Mouse (Mus musculus): ENCODE data around the gene Magi1. TPM values are rescaled to one million over a fixed set of nuclear protein-coding genes. Genes with fewer than 3 reads are reported as not detected.
"Not testable (repeated sequence)": the region's sequence is repeated elsewhere in the genome, so short reads cannot be mapped to it uniquely, and the experiment has no call there.

Magi1 gene
- total RNA-seq, 2 experiments from 2014 or later = 47.1 to 52.9 TPM

DNA sequence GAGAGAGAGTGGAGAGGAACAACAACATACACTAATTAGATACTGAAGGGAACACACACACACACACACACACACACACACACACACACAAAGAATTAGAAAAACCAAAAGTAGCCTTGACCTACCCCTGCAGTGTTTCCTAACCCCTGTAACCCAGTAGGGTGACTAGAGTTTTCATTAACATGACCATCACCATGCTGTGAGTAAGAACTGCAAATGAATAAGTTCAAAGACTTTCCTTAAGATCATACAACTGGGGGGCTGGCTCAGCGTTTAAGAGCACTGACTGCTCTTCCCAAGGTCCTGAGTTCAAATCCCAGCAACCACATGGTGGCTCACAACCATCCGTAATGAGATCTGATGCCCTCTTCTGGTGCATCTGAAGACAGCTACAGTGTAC is 280.1 kb downstream of the Magi1 start:
- not testable (repeated sequence) for DNase-seq (ENCODE audit: low spot score in 2 of 2)

DNA sequence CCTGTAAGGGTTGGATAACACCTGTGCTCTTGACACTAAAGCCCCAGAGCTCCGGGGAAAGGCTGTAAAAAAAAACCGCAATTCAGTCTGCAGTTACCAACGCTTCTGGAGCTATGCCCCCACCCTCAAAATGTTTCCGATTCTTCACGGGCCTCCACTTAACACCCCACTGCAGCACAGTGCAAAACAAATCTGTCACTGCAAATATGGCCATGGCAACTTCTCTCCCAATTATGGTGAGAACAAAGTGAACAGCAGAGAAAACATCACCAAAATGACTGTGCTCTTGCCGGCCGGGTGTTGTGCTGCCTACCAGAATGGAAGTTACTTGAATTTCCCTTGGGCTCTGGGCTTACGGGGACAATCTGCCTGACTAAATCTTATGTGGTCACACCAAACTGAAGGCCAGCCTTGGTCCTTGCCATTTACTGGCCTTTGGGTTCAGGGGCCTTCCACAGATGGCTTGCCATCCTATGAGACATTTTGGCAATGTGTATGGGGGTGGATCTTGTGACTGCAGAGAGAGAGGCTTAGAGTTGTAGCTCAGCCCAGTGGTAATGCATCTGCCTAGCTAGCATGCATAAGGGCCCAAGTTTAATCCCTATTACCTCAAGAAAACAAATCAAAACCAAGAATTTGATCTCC is 286.8 kb downstream of the Magi1 start:
- DNase-seq (ENCODE audit: low spot score in 2 of 2) = peak; percentile 24 to 73

DNA sequence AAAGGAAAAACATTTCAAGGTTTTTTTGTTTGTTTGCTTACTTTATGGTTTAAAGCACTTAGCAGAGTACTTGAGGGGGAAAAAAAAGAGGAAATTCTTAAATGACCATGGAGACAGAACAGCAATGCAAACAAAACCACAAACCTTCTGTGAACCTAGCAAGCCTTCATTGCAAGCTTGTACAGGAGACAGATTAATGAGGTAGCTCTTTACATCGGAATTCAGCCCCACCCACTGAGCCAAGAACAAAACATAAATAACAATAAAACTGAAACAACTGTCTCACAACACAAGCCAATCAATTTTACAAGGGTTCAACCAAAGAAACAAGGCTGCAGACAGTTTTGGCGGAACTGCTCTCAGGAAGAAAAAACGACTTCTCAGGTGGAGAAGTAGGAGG is 296.2 kb downstream of the Magi1 start:
- no peak for DNase-seq (ENCODE audit: low spot score in 2 of 2)

DNA sequence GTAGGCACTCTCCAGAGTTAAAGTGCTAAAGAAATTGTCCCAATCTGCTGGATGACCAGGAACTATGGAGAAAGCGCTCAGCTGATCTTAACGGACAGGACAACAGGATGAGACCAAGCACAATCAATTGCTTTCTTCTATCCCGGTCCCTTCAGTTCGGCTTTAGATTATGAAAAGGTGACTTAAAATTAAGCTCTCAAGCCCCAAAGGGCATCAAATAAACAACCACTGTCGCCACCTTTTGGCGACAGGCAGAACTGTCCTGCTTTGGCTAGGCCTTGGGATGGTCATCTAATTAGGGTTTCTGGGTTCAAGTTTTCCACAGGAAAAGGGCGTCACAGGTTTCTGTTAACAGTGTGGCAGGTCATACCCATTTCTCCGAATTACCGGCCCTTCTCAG is 298.6 kb downstream of the Magi1 start:
- DNase-seq (ENCODE audit: low spot score in 2 of 2) = peak; percentile 23 to 38

DNA sequence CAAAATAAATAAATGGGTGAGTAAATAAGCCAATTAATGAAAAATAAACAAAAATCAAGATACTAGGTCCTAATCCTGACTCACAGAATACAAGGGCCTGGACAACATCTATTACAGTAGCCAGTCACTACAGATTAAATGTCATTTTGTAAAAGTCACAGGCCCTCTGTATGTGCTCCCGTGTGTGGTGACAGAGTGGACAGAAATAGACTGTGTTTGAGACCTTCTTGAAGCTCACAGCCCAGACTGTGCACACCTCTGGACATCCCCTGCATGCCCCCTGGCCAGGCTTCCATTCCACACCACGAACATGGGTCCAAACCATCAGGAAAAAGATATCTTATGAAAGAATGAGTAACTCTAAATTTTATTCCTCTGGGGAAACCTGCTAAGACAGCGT is 300.2 kb downstream of the Magi1 start:
- DNase-seq (ENCODE audit: low spot score in 2 of 2) = no peak

DNA sequence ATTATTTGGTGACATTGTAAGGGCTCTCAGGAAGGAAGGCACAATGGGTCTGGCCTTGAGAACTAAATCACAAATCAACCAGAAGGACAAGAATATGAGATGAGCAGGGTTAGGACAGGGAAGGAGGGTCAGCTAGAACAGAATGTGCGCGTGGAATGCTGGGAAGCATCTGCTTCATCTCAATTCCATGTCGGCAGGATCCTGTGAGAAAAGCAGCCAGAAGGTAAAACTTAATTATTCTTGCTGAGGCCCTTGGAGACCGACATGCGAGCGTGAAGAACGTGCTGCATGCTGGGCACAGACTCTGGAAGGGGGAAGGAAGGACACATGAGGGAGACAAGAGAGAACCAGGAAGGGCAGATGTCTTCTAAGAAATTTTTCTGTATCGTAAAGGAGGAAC is 302.5 kb downstream of the Magi1 start:
- DNase-seq (ENCODE audit: low spot score in 2 of 2) = no peak

DNA sequence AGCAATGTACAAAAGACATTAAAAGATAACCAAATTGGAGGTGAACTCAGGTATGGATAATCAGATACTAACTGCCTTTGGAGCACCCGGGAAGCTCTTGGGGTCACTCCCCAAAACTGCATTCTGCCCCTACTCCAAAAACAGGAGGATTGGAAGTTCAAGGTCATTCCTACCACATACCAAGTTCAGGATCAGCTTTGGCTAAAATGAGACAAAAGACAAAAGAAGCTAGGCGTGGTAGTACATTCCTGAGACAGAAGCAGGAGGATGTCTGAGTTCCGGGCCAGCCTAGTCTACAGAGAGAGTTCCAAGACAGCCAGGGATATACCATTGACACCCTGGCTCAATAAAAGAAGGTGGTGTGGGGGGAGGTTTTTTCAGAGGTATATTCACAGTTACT is 304.5 kb downstream of the Magi1 start:
- DNase-seq (ENCODE audit: low spot score in 2 of 2) = no peak

DNA sequence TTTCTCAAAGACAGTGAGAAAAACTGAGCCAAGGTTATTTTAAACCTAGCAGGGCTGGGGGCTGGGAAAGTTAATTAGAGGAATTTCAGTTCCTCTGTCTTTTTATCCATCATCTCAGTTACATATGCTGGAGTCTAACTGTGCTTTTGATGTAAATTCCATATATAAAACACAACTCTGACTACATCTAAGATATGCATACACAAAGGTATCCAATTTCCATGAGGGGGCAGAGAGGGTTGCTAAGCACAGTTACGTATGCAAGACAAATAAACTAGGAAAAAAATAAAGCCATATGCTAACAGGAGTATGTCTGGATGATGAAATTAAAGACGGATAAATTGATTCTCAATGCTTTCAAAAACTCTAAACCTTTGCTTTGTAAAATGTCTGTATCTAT is 315.0 kb downstream of the Magi1 start:
- DNase-seq (ENCODE audit: low spot score in 2 of 2) = no peak

DNA sequence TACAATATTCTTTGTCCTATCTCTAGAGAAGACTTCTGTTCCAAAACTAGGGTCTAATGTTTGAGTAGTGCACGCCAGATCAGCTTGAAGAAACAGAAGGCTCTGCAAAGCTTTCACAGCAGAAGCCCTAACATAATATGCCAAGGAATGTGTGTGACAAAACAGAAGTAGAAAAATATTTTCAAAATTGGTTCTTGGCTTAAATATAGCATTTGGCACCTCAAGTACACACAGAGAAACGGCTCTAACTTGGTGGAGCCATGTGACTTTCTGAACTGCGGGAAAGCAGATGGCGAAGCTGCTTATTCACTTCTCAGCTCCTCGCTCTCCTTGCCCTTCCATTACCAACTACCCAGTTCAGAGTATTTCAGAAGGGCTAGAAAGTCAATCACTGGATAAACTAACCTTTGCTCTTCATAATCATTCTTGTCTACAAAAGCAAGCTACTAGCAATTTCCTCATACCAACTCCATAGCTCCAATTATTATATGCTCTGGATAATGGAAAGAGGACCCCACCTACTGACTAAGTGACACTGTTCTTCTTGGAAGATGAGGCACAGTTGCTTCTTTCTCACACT is 320.9 kb downstream of the Magi1 start:
- peak in 1 of 2 experiments; percentile 48 for DNase-seq (ENCODE audit: low spot score in 2 of 2)

DNA sequence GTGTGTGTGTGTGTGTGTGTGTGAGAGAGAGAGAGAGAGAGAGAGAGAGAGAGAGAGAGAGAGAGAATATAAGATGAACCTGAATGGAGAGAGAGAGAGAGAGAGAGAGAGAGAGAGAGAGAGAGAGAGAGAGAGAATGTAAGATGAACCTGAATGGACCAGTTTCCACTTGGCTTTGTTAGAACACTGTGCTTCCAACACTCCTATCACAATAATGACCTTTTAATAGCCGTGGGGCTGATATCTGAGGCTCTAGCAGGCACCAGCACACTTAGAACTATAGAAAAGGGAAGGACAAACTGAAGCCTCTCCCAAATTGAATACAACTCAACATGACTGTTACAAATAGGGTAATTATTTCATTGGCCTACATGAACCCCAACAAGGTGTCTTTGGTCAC is 321.9 kb downstream of the Magi1 start:
- DNase-seq (ENCODE audit: low spot score in 2 of 2) = no peak

DNA sequence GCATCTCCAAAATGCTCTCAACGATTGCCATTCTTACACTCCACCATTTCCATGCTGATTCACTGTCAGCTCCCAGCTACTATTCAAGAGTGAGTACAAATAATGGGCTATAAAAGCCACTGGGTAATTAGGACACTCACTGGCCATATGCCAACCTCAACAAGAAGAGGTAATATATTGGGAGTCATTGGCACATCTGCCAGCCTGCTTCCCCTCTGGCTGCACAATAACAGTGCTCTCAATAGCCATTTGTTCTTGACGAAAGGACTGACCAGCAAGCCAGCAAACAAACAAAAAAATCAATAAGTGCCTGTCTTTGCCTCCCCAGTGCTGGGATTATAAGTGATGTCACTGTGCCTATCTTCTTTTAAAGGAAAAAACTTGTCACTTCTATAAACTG is 326.5 kb downstream of the Magi1 start:
- DNase-seq (ENCODE audit: low spot score in 2 of 2) = peak in 1 of 2 experiments; percentile 10

DNA sequence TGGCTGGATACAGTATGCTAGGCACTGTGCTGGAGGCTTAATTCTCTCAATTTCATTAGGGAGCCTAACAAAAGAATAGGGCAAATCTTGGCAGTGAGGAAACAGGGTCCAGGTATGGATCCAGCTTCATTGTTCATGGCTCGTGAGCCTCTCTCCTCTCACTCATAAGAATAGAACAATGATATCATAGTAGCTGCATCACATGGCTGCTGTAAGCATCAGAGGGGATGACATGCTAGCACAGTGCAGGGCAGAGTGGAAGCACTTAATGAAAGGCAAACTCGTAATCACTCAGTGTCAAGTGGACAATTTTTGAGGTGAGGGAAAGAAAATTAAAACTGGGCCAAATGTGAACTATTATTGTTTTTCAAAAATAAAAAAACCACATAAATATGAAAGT is 337.1 kb downstream of the Magi1 start:
- no peak for DNase-seq (ENCODE audit: low spot score in 2 of 2)

DNA sequence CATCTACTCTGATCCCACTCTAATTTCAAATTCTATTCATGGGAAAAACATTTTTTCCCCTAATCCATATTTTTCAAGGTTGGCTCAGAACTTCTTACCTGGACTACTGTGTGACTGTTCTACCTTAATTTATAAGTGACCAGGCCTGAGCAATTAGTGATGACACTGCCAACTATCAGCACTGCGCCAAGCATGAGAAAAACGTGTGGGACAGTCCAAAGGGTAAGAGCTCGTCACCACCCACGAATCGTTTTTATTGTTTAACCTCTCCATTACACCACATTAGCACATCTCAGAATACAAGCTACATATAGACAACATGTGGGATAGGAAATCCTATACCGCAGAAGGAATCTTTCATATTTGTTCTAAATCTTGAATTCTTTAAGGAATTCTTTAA is 347.4 kb downstream of the Magi1 start:
- no peak for DNase-seq (ENCODE audit: low spot score in 2 of 2)

DNA sequence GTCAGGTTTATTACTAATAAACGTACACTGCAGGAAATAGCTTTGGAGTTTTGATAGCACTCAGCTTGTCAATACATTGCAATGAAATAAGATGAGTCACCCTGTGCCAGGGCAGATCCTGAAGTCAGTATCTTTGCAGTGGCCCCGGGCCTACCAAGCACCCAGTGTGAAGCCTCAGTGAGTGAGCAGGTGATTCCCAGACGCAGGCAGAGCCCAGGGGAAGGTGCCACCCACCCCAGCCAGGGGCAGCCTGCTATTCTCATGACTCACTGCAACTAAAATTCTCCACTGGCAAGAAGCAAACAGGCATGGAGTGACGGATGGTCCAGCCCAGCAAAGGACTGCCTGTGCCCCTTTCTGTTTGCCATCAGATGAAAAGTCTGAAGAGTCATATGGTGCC is 347.9 kb downstream of the Magi1 start:
- no peak for DNase-seq (ENCODE audit: low spot score in 2 of 2)

DNA sequence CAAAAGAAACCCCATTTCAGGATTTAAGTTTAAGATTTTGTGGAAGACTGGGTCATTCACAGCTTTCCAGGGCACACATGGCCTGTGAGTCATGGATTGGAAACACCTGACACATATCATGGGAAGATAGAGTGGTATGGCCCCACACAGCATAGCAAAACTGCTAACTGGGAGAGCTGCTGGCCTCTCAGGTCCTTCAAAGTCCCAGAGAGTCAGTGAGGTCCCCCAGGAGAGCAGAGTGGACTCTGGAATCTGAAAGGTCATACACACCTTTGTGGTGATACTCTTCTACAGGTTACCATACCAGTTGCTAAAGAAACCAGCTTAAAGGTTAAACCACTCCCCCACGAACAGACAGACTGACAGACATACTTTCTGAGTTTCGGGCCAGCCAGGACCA is 349.0 kb downstream of the Magi1 start:
- no peak for DNase-seq (ENCODE audit: low spot score in 2 of 2)

DNA sequence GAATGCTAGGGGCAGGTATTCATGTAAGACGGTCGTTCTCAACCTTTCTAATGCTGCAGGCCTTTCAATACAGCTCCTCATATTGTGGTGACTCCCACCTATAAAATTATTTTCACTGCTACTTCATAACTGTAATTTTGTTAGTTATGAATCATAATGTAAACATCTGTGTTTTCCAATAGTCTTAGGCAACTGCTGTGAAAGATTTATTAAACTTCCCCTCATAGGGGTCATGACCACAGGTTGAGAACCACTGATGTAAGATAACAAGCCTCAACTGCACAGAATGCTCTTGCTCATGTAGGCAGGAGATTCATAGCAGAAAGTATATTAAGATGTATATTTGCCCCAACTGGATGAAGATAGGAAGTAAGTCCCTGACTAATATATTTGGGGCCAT is 359.1 kb downstream of the Magi1 start:
- no peak for DNase-seq (ENCODE audit: low spot score in 2 of 2)

DNA sequence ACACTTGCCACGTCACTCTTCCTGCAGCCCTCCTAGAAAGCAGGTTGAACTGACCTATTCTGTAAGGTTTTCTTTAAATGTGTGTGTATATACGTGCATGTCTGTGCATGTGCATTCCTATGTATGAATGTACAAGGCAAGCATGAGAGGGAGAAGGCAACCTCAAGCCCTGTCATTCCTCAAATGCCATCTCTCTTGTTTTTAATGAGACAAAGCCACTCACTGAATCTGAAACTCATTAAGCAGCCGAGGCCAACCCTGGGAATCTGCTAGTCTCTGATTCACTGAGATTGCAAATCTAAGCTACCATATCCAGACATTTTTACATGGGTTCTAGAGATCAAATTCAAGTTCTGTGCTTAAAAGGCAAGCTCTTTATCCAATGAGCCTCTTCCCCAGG is 359.7 kb downstream of the Magi1 start:
- DNase-seq (ENCODE audit: low spot score in 2 of 2) = no peak

DNA sequence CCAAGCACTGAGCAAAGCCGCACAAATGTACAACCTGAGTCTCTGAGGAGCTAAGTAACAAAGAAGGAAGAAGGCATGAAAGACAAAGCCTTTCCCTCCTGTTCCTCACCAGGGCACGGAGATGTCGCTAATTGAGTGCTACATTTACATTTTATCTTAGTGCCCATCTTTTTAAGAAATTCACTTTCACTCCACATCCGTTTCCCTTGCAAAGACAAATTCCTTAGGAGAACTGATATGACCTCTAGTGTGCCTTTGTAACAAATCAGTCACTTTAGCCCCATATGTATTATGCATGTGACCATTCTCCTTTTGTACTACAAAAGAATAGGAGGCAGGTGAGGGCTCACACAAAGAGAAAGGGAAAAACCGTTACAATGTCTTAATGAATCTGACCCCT is 360.4 kb downstream of the Magi1 start:
- DNase-seq (ENCODE audit: low spot score in 2 of 2) = no peak

DNA sequence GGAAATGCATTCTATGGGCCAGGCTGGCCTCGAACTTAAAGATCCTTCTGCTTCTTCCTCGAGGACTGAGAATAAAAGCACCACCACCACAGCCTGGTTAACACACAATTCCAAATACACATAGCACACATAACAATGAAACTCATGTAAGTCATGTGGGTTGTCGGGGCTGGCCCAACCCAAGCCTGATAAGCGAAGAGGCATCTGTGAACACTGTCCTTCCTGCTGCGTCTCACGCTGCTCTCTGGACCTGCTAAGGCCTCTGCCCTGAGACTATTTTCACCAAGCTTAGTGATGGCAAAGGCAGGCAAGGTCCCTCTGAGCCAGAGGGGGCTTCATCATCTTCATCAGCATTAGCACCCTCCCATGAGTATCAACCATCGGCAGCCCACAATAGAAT is 360.8 kb downstream of the Magi1 start:
- DNase-seq (ENCODE audit: low spot score in 2 of 2) = no peak

DNA sequence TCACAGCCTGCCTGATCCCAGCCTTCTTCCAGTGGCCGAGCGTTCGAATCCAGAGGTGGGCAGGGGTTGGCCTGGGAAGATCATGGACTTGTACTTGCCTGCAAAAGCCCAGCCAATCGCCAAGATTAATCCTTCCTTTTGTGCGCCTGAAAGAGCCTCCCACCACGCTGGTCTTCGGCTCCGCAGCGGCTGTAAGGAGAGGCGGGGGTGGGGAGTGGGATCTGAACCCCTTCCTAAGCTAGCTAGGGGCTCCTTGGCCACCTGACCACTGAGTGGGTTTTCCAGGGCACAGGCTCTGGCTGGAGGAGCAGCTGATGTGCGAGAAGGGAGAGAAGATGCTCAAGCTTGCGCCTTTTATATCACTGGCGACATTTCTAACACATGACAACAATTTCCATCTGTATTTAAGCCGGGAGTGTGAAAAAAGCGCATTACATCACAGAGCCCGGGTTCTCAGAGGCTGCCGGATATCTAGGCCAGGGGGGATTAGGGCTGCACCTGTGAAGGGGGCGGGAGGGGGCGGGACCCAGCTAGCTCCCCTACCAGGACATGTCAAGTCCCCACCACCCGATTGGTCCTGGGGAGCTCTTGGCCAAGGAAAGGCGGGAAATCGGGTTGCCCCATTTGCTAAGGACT is 370.4 kb downstream of the Magi1 start:
- peak in 1 of 2 experiments; percentile 48 for DNase-seq (ENCODE audit: low spot score in 2 of 2)

DNA sequence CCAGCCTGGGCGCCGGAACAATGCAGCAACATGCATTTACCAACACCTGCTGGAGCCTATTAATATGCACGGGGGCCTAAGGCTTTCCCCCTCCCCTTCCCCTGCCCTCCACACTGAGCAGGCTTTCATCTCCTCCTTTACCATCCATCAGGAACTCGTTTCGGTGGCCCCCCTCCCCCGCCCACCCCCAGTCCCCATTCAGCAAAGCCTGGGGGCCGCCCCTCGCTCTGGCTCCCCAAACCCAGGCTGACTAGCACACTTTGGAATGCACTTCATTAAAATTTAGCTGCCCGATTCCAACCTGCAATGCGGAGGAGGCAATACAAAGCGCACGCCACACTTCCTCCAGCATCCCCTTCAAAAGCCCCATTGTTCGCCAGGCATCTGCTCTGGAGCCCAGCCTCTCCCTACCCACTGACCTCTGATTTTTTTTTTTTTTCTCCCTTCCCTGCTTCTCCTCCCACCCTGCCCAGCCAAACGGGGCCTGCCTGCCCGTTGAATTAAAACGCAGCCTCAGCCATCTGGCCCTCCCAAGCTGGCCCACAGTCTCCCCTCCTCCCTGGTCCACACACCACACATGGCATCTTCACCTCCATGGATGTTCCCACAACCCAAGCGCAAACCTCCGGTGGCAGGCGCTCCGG is 371.0 kb downstream of the Magi1 start:
- DNase-seq (ENCODE audit: low spot score in 2 of 2) = peak; percentile 59 to 67

DNA sequence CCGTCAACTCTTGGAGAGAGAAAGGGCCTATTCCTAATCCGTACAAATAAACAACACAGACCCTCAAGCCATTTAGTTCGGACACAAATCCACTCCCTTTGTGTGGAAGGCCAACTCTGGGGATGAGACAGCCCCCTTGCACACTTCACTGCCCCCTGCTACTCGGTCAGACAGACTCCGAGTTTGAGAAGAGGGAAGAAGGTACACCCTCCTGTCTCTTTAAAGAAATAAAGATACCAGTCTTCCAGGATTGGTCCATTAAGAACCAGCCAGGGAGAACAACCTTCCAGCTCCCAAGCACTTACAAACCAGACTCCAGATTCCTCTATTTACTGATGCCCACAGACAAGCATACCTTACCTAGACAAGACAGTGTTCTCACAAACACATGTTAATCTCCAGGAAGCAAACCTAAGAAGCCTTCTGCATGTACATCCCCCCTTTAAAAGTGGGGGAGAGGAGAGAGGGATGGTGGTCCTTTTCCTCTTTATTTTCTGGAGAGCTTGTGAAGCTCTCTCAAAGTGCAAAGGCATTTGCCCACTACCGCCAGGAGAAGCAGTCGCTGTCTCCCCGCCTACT is 371.6 kb downstream of the Magi1 start:
- DNase-seq (ENCODE audit: low spot score in 2 of 2) = peak; percentile 20 to 57

Data from layer of hippocampus, postnatal 14 days (tissue).